Mouse (Mus musculus): Measurements from ENCODE around the gene Gm10721.
"Not testable (repeated sequence)": the region's sequence is repeated elsewhere in the genome, so short reads cannot be mapped to it uniquely, and the experiment has no call there.

The Gm10721 gene

DNA sequence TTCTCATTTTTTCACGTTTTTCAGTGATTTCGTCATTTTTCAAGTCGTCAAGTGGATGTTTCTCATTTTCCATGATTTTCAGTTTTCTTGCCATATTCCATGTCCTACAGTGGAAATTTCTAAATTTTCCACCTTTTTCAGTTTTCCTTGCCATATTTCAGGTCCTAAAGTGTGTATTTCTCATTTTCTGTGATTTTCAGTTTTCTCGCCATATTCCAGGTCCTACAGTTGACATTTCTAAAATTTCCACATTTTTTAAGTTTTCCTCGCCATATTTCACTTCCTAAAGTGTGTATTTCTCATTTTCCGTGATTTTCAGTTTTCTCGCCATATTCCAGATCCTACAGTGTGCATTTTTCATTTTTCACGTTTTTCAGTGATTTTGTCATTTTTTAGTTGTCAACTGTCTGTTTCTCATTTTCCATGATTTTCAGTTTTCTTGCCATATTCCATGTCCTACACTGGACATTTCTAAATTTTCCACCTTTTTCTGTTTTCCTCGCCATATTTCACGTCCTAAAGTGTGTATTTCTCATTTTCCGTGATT is at the start of gene Gm10721:
Gene Gm10721 (plus strand): TSS at position 408 of the 547 bp plus-strand sequence.
- DNase-seq = not testable (repeated sequence)

DNA sequence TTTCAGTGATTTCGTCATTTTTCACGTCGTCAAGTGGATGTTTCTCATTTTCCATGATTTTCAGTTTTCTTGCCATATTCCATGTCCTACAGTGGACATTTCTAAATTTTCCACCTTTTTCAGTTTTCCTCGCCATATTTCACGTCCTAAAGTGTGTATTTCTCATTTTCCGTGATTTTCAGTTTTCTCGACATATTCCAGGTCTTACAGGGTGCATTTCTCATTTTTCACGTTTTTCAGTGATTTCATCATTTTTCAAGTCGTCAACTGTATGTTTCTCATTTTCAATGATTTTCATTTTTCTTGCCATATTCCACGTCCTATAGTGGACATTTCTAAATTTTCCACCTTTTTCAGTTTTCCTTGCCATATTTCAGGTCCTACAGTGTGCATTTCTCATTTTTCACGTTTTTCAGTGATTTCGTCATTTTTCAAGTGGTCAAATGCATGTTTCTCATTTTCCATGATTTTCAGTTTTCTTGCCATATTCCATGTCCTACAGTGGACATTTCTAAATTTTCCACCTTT is 12.4 kb upstream of the Gm10721 start, which contains the start of gene Gm10722:
Gene Gm10722 (plus strand): TSS at position 478 of the 528 bp plus-strand sequence.
- peak in 1 of 2 experiments; percentile 3 for DNase-seq

GRCm38 (mm10) chr9:3001006-3001405 is 11.9 kb upstream of the Gm10721 start:
- not testable (repeated sequence) for DNase-seq

DNA sequence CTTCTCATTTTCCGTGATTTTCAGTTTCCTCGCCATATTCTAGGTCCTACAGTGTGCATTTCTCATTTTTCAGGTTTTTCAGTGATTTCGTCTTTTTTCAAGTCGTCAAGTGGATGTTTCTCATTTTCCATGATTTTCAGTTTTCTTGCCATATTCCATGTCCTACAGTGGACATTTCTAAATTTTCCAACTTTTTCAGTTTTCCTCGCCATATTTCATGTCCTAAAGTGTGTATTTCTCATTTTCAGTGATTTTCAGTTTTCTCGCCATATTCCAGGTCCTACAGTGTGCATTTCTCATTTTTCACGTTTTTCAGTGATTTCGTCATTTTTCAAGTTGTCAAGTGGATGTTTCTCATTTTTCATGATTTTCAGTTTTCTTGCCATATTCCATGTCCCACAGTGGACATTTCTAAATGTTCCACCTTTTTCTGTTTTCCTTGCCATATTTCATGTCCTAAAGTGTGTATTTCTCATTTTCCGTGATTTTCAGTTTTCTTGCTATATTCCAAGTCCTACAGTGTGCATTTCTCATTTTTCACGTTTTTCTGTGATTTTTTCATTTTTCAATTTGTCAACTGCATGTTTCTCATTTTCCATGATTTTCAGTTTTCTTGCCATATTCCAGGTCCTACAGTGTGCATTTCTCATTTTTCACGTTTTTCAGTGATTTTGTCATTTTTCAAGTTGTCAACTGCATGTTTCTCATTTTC is 10.8 kb upstream of the Gm10721 start:
- peak; percentile 39 to 74 for DNase-seq

- not testable (repeated sequence) for DNase-seq
Observed at GRCm38 (mm10) chr9:3002794-3003396, 10.0 kb upstream of the Gm10721 start, which contains the start of gene Gm11168. Gm11168 (plus strand) TSS chr9:3003346.

- DNase-seq = not testable (repeated sequence)
Observed at GRCm38 (mm10) chr9:3006179-3006578, 6.8 kb upstream of the Gm10721 start.

DNA sequence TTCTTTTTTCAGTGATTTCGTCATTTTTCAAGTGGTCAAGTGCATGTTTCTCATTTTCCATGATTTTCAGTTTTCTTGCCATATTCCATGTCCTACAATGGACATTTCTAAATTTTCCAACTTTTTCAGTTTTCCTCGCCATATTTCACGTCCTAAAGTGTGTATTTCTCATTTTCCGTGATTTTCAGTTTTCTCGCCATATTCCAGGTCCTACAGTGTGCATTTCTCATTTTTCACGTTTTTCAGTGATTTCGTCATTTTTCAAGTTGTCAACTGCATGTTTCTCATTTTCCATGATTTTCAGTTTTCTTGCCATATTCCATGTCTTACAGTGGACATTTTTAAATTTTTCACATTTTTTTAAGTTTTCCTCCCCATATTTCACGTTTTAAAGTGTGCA is 6.3 kb upstream of the Gm10721 start:
- peak; percentile 24 to 72 for DNase-seq

- not testable (repeated sequence) for DNase-seq
Observed at GRCm38 (mm10) chr9:3007272-3007671, 5.7 kb upstream of the Gm10721 start.

GRCm38 (mm10) chr9:3009331-3009730 is 3.6 kb upstream of the Gm10721 start:
- not testable (repeated sequence) for DNase-seq

DNA sequence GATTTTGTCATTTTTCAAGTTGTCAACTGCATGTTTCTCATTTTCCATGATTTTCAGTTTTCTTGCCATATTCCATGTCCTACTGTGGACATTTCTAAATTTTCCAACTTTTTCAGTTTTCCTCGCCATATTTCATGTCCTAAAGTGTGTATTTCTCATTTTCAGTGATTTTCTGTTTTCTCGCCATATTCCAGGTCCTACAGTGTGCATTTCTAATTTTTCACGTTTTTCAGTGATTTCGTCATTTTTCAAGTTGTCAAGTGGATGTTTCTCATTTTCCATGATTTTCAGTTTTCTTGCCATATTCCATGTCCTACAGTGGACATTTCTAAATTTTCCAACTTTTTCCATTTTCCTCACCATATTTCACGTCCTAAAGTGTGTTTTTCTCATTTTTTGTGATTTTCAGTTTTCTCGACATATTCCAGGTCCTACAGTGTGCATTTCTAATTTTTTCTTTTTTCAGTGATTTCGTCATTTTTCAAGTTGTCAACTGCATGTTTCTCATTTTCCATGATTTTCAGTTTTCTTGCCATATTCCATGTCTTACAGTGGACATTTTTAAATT is 802 bp upstream of the Gm10721 start:
- DNase-seq = not testable (repeated sequence)

DNA sequence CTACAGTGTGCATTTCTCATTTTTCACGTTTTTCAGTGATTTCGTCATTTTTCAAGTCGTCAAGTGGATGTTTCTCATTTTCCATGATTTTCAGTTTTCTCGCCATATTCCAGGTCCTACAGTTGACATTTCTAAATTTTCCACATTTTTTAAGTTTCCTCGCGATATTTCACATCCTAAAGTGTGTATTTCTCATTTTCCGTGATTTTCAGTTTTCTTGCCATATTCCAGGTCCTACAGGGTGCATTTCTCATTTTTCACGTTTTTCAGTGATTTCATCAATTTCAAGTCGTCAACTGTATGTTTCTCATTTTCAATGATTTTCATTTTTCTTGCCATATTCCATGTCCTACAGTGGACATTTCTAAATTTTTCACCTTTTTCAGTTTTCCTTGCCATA is 2.4 kb downstream of the Gm10721 start, which contains the start of gene Gm10720:
Gene Gm10720 (plus strand): TSS at position 301 of the 400 bp plus-strand sequence.
- not testable (repeated sequence) for DNase-seq

DNA sequence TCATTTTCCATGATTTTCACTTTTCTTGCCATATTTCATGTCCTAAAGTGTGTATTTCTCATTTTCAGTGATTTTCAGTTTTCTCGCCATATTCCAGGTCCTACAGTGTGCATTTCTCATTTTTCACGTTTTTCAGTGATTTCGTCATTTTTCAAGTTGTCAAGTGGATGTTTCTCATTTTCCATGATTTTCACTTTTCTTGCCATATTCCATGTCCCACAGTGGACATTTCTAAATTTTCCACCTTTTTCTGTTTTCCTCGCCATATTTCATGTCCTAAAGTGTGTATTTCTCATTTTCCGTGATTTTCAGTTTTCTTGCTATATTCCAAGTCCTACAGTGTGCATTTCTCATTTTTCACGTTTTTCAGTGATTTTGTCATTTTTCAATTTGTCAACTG is 3.0 kb downstream of the Gm10721 start:
- not testable (repeated sequence) for DNase-seq

GRCm38 (mm10) chr9:3017108-3017507 is 4.2 kb downstream of the Gm10721 start, which contains the start of gene Gm10719:
Gm10719 (plus strand) TSS chr9:3017408.
- DNase-seq = not testable (repeated sequence)

GRCm38 (mm10) chr9:3018944-3019343 is 6.0 kb downstream of the Gm10721 start:
- peak; percentile 62 to 84 for DNase-seq

DNA sequence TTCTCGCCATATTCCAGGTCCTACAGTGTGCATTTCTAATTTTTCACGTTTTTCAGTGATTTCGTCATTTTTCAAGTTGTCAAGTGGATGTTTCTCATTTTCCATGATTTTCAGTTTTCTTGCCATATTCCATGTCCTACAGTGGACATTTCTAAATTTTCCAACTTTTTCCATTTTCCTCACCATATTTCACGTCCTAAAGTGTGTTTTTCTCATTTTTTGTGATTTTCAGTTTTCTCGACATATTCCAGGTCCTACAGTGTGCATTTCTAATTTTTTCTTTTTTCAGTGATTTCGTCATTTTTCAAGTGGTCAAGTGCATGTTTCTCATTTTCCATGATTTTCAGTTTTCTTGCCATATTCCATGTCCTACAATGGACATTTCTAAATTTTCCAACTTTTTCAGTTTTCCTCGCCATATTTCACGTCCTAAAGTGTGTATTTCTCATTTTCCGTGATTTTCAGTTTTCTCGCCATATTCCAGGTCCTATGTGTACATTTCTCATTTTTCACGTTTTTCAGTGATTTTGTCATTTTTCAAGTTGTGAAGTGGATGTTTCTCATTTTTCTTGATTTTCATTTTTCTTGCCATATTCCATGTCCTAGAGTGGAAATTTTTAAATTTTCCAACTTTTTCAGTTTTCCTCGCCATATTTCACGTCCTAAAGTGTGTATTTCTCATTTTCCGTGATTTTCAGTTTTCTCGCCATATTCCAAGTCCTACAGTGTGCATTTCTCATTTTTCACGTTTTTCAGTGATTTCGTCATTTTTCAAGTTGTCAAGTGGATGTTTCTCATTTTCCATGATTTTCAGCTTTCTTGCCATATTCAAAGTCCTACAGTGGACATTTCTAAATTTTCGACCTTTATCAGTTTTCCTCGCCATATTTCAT is 7.1 kb downstream of the Gm10721 start:
- peak; percentile 22 to 24 for DNase-seq

DNA sequence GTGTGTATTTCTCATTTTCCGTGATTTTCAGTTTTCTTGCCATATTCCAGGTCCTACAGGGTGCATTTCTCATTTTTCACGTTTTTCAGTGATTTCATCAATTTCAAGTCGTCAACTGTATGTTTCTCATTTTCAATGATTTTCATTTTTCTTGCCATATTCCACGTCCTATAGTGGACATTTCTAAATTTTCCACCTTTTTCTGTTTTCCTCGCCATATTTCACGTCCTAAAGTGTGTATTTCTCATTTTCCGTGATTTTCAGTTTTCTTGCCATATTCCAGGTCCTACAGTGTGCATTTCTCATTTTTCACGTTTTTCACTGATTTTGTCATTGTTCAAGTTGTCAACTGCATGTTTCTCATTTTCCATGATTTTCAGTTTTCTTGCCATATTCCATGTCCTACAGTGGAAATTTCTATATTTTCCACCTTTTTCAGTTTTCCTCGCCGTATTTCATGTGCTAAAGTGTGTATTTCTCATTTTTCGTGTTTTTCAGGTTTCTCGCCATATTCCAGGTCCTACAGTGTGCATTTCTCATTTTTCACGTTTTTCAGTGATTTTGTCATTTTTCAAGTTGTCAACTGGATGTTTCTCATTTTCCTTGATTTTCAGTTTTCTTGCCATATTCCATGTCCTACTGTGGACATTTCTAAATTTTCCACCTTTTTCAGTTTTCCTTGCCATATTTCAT is 9.5 kb downstream of the Gm10721 start:
- peak in 1 of 2 experiments; percentile 29 for DNase-seq

DNA sequence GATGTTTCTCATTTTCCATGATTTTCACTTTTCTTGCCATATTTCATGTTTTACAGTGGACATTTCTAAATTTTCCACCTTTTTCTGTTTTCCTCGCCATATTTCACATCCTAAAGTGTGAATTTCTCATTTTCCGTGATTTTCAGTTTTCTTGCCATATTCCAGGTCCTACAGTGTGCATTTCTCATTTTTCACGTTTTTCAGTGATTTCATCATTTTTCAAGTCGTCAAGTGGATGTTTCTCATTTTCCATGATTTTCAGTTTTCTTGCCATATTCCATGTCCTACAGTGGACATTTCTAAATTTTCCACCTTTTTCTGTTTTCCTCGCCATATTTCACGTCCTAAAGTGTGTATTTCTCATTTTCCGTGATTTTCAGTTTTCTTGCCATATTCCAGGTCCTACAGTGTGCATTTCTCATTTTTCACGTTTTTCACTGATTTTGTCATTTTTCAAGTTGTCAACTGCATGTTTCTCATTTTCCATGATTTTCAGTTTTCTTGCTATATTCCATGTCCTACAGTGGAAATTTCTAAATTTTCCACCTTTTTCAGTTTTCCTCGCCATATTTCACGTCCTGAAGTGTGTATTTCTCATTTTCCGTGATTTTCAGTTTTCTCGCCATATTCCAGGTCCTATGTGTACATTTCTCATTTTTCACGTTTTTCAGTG is 10.5 kb downstream of the Gm10721 start, which contains the start of gene Gm10718:
Gene Gm10718 (plus strand): TSS at position 236 of the 673 bp plus-strand sequence.
- DNase-seq = not testable (repeated sequence)

- peak; percentile 39 to 62 for DNase-seq
Observed at GRCm38 (mm10) chr9:3023985-3024648, 11.2 kb downstream of the Gm10721 start.

DNA sequence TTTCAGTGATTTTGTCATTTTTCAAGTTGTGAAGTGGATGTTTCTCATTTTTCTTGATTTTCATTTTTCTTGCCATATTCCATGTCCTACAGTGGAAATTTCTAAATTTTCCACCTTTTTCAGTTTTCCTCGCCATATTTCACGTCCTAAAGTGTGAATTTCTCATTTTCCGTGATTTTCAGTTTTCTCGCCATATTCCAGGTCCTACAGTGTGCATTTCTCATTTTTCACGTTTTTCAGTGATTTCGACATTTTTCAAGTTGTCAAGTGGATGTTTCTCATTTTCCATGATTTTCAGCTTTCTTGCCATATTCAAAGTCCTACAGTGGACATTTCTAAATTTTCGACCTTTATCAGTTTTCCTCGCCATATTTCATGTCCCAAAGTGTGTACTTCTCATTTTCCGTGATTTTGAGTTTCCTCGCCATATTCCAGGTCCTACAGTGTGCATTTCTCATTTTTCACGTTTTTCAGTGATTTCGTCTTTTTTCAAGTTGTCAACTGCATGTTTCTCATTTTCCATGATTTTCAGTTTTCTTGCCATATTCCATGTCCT is 12.1 kb downstream of the Gm10721 start, which contains the start of gene Gm10717:
Gene Gm10717 (plus strand): TSS at position 506 of the 556 bp plus-strand sequence.
- DNase-seq = peak in 1 of 2 experiments; percentile 11
